Mouse (Mus musculus) brain, embryonic 14.5 days (tissue): ENCODE measurements around the gene Fam19a1.

Source experiments
- CTCF ChIP-seq: fragments of 200-500 bp; IDR thresholded peaks from 2 replicates; pipeline ENCODE4 v1.5.1; 2012; ENCODE audit warnings: inconsistent platforms, mild to moderate bottlenecking, moderate library complexity, borderline replicate concordance; ENCODE audit not compliant: insufficient read depth, insufficient read length; ENCODE audit errors: extremely low read depth
- POLR2A ChIP-seq: fragments of 200-500 bp; IDR thresholded peaks from 2 replicates; pipeline ENCODE4 v1.6.1; 2012; ENCODE audit warnings: mild to moderate bottlenecking, inconsistent platforms, borderline replicate concordance; ENCODE audit not compliant: poor library complexity, insufficient read depth, insufficient read length, severe bottlenecking; ENCODE audit errors: extremely low read depth

DNA sequence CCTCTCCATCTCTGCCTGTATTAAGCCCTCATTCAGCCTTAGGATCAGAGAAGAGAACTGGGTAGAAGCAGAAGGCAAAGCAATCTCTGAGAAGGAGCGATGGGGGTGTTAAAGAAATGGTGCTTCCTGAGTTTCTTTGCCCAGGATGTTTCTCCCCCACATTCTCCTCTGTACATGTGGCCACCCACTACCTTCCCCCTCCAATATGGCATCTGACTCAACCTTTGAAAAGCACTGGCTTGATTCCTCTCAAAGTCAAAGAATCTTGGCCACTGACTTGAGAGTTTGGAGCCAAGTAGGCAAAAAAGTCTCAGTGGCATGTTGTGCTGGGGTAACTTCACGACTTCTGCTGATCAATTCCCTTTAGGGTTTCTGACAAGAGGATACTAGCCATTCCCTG lies 234.5 kb downstream of the Fam19a1 start:
- TF ChIP-seq CTCF (no peak), POLR2A (no peak)
